Mouse (Mus musculus) right cerebral cortex, postnatal 4 days (tissue): ENCODE measurements at regions not wholly inside any gene's neighbourhood (a gene's known extent, or its start where the extent isn't known, plus 50 kb on each side); places are given as distances from the start of the nearest gene placed in this dataset.
"Not testable (repeated sequence)": the region's sequence is repeated elsewhere in the genome, so short reads cannot be mapped to it uniquely, and the experiment has no call there.

Experiments used
- DNase-seq: peaks from one replicate; pipeline ENCODE4 v3.0.0-alpha.2; 2022

GRCm38 (mm10) chr16:84627052-84627451, 108.5 kb downstream of the Mrpl39 start:
- DNase-seq = no peak

GRCm38 (mm10) chr16:84629868-84630267, 105.7 kb downstream of the Mrpl39 start:
- no peak for DNase-seq

GRCm38 (mm10) chr16:84644446-84644845, 91.1 kb downstream of the Mrpl39 start:
- not testable (repeated sequence) for DNase-seq

GRCm38 (mm10) chr16:84646172-84646684, 89.3 kb downstream of the Mrpl39 start:
- no peak for DNase-seq

- no peak for DNase-seq
Measured at GRCm38 (mm10) chr16:84650646-84651045, 84.9 kb downstream of the Mrpl39 start.

- DNase-seq = no peak
Measured at GRCm38 (mm10) chr16:84653873-84654272, 81.7 kb downstream of the Mrpl39 start.

GRCm38 (mm10) chr16:84661879-84662278, 73.7 kb downstream of the Mrpl39 start:
- DNase-seq = no peak

- DNase-seq = no peak
Measured at GRCm38 (mm10) chr16:84663581-84663980, 72.0 kb downstream of the Mrpl39 start.
